Mouse (Mus musculus) C2C12 (cell line): ENCODE results near the gene Ube2e2. TPM values are rescaled to one million over a fixed set of nuclear protein-coding genes. Genes with fewer than 3 reads are reported as not detected.

ENCODE experiments used
- H3K27me3 ChIP-seq: one replicate; pipeline ENCODE4 v1.6.1; 2011; ENCODE audit not compliant: control insufficient read depth, insufficient read depth, insufficient read length
- H3K36me3 ChIP-seq: one replicate; pipeline ENCODE4 v1.6.1; 2011; ENCODE audit not compliant: control insufficient read depth, insufficient read depth
- H3K4me3 ChIP-seq: one replicate; pipeline ENCODE4 v1.5.1; 2011; ENCODE audit warnings: mild to moderate bottlenecking, control low read depth; ENCODE audit not compliant: poor library complexity, insufficient read depth, severe bottlenecking
- H3K79me2 ChIP-seq: one replicate; pipeline ENCODE4 v1.6.1; 2011; ENCODE audit not compliant: control insufficient read depth, insufficient read depth
- H3K79me3 ChIP-seq: one replicate; pipeline ENCODE4 v1.6.1; 2011; ENCODE audit warnings: low read depth, control low read depth
- H3ac ChIP-seq: one replicate; pipeline ENCODE3; 2011; ENCODE audit warnings: low read depth; ENCODE audit not compliant: control insufficient read depth, insufficient read length
- CEBPB ChIP-seq: IDR thresholded peaks from one replicate; pipeline ENCODE4 v1.6.1; 2011; ENCODE audit warnings: low read depth, mild to moderate bottlenecking, control low read depth, moderate library complexity
- CTCF ChIP-seq: IDR thresholded peaks from one replicate; pipeline ENCODE4 v1.5.1; 2011; ENCODE audit not compliant: control insufficient read depth, insufficient read depth, insufficient read length
- FOSL1 ChIP-seq: IDR thresholded peaks from one replicate; pipeline ENCODE4 v1.8.0; 2011; ENCODE audit warnings: mild to moderate bottlenecking, low read length; ENCODE audit not compliant: poor library complexity, insufficient read depth, severe bottlenecking
- MAX ChIP-seq: IDR thresholded peaks from one replicate; pipeline ENCODE4 v1.6.1; 2011; ENCODE audit warnings: mild to moderate bottlenecking, control low read depth
- MYOD1 ChIP-seq: IDR thresholded peaks from one replicate; pipeline ENCODE4 v1.6.1; 2011; ENCODE audit warnings: low read depth; ENCODE audit not compliant: control insufficient read depth, insufficient read length
- MYOG ChIP-seq: IDR thresholded peaks from one replicate; pipeline ENCODE4 v1.6.1; 2011; ENCODE audit not compliant: control insufficient read depth, insufficient read length; ENCODE audit errors: extremely low read depth
- USF1 ChIP-seq: IDR thresholded peaks from one replicate; pipeline ENCODE4 v1.6.1; 2011; ENCODE audit warnings: low read depth, mild to moderate bottlenecking, control low read depth, moderate library complexity
- polyA plus RNA-seq: library from polyadenylated mRNA; unstranded; fragments of >200 nt; fragmentation: generic; extraction: Trizol; gene quantifications from one replicate; pipeline ENCODE4 v1.2.1, GENCODE M21; 2012; ENCODE audit warnings: missing spikeins

Ube2e2 gene
- polyA plus RNA-seq, 1 experiment = 26.1 TPM

DNA sequence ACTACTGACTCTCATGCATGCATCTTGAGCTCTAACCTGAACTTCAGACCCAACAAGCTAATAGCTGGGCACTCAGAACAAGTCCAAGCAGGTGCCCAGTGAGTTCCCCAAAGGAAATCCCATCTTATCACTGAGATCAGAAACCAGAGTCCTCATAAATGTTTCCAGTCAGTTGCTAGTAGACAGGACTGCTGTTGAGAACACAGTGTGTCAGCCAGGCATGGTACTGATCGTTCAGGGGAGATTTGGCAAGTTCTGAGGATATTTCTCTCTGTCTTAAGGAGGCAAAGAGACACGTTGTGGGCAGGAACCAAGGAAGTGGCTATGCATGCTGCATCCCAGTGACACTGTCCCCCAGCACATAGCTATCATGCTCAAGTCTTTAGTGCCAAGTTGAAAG, 275.5 kb downstream of the Ube2e2 start:
- H3K36me3 ChIP-seq = no peaks in the 10 kb centered on the region
- TF ChIP-seq MAX (no peak), MYOG (no peak), USF1 (no peak), CEBPB (no peak)
- H3K79me3 ChIP-seq = no peaks in the 10 kb centered on the region
- no peak overlapping the region for H3K4me3 ChIP-seq
- no peak overlapping the region for H3ac ChIP-seq
- no peaks in the 10 kb centered on the region for H3K79me2 ChIP-seq
- no peaks in the 10 kb centered on the region for H3K27me3 ChIP-seq

DNA sequence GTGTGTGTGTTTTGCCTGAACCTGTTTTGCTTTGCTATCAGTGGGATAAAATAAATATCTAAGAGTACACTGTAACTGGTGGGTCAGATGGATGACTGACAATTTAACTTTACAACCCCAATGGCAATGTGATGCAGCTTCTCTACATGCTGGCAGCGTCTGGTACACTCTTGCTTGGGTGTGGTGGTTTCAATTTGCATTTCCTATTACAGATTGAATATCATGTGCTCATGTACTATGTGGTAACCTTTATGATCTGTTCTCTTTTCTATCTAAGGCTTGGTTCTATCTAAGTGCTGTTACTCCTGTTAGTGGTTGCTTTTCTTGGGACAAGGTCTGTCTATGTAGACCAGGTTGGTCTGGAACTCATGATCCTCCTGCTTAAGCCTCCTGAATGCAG, 292.1 kb downstream of the Ube2e2 start:
- H3K79me2 ChIP-seq = no peaks in the 10 kb centered on the region
- no peaks in the 10 kb centered on the region for H3K27me3 ChIP-seq
- TF ChIP-seq FOSL1 (no peak), MYOG (no peak), CTCF (no peak), MAX (no peak), CEBPB (no peak), USF1 (no peak), MYOD1 (no peak)
- no peaks in the 10 kb centered on the region for H3K36me3 ChIP-seq
- no peak overlapping the region for H3ac ChIP-seq
- no peak overlapping the region for H3K4me3 ChIP-seq
- no peaks in the 10 kb centered on the region for H3K79me3 ChIP-seq

GRCm38 (mm10) chr14:18586239-18587034, 307.6 kb downstream of the Ube2e2 start:
- H3ac ChIP-seq = no peak overlapping the region
- no peaks in the 10 kb centered on the region for H3K79me3 ChIP-seq
- TF ChIP-seq MYOG = no peak
- no peak for TF ChIP-seq MAX
- TF ChIP-seq FOSL1 = no peak
- no peaks in the 10 kb centered on the region for H3K27me3 ChIP-seq
- no peaks in the 10 kb centered on the region for H3K79me2 ChIP-seq
- H3K4me3 ChIP-seq = no peak overlapping the region
- H3K36me3 ChIP-seq = no peaks in the 10 kb centered on the region

DNA sequence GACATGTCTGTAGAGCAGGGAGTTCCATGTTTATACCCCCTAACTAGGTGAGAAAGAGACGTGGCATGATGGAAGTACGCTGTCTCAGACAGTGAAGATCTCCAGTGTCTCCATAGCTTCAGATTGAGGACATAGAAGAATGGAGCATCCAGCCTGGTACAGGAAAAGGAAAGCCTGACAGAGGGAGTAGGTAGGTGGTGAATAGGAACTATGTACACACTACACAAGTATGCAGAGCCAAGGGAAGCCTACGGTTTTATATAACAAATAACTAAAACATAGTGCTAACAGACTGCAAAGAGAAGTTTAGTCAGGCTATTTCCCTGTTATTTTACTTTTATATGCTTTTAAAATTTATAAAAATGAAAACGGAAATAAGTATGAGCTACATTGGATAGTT, 312.3 kb downstream of the Ube2e2 start:
- Histone ChIP-seq H3K79me3 (no peaks in the 10 kb centered on the region), H3K4me3 (no peak overlapping the region), H3K27me3 (no peaks in the 10 kb centered on the region), H3K36me3 (no peaks in the 10 kb centered on the region), H3ac (no peak overlapping the region), H3K79me2 (no peaks in the 10 kb centered on the region)
- TF ChIP-seq CEBPB (no peak), MYOG (no peak), CTCF (no peak), MAX (no peak), FOSL1 (no peak), USF1 (no peak), MYOD1 (no peak)

DNA sequence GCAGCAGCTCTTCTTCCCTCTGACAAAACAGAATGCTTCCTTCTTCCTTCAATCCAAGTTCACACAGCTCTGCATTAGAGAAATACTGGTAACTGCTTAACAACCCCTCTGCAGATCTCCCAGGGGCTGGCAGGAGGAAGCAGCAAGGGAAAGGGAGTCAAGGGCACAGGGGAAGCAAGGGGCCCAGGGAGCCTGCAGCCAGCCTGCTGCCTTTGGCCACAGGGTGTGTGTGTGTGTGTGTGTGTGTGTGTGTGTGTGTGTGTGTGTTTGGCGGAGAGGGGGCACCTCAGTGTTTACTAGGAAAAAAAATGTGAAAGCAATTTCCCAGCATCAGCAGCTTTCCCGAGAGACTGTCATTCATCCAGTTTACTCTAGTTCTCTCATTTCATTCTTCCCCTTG, 319.3 kb downstream of the Ube2e2 start:
- no peak overlapping the region for H3K4me3 ChIP-seq
- no peaks in the 10 kb centered on the region for H3K36me3 ChIP-seq
- H3K79me3 ChIP-seq = no peaks in the 10 kb centered on the region
- no peaks in the 10 kb centered on the region for H3K27me3 ChIP-seq
- no peak overlapping the region for H3ac ChIP-seq
- TF ChIP-seq CTCF = no peak
- no peak for TF ChIP-seq FOSL1
- no peak for TF ChIP-seq USF1
- no peak for TF ChIP-seq MYOG
- no peak for TF ChIP-seq MYOD1
- TF ChIP-seq CEBPB = no peak
- TF ChIP-seq MAX = no peak
- H3K79me2 ChIP-seq = no peaks in the 10 kb centered on the region

- Histone ChIP-seq H3K4me3 (no peak overlapping the region), H3K79me3 (no peaks in the 10 kb centered on the region), H3ac (no peak overlapping the region), H3K79me2 (no peaks in the 10 kb centered on the region), H3K36me3 (no peaks in the 10 kb centered on the region), H3K27me3 (no peaks in the 10 kb centered on the region)
- TF ChIP-seq MYOD1 (no peak), CTCF (no peak), CEBPB (no peak), FOSL1 (no peak), MAX (no peak), MYOG (no peak), USF1 (no peak)
Observed at GRCm38 (mm10) chr14:18574130-18574721, 319.8 kb downstream of the Ube2e2 start.
